Mouse (Mus musculus) 3134 (cell line): ENCODE data around the gene Olfml1.
A peak's percentile ranks its signal among the peaks of the same experiment; 100 is the strongest.

Source experiments
- DNase-seq: peaks from one replicate; pipeline ENCODE4 v3.0.0-alpha.2; 2011; ENCODE audit warnings: low spot score; ENCODE audit not compliant: insufficient read length; ENCODE audit errors: extremely low read depth

Olfml1 gene

GRCm38 (mm10) chr7:107594325-107594856 lies 27.1 kb downstream of the Olfml1 start:
- DNase-seq = no peak

- DNase-seq = peak; percentile 3
These were observed 27.7 kb downstream of the Olfml1 start, which contains the start of gene Ppfibp2 for GRCm38 (mm10) chr7:107594857-107595402. TSS of gene Ppfibp2 (plus strand) at chr7:107595207.

GRCm38 (mm10) chr7:107595426-107595825 lies 28.2 kb downstream of the Olfml1 start:
- DNase-seq = no peak

GRCm38 (mm10) chr7:107596753-107597152 lies 29.5 kb downstream of the Olfml1 start:
- no peak for DNase-seq

GRCm38 (mm10) chr7:107597956-107598355 lies 30.7 kb downstream of the Olfml1 start:
- DNase-seq = no peak

GRCm38 (mm10) chr7:107600651-107601050 lies 33.4 kb downstream of the Olfml1 start:
- no peak for DNase-seq

GRCm38 (mm10) chr7:107602505-107602904 lies 35.3 kb downstream of the Olfml1 start:
- DNase-seq = no peak

- no peak for DNase-seq
These were observed 35.7 kb downstream of the Olfml1 start for GRCm38 (mm10) chr7:107602913-107603312.

GRCm38 (mm10) chr7:107607766-107608165 lies 40.5 kb downstream of the Olfml1 start:
- no peak for DNase-seq

- DNase-seq = no peak
These were observed 42.5 kb downstream of the Olfml1 start for GRCm38 (mm10) chr7:107609622-107610255.

- DNase-seq = no peak
These were observed 43.6 kb downstream of the Olfml1 start for GRCm38 (mm10) chr7:107610880-107611279.

- DNase-seq = no peak
These were observed 51.1 kb downstream of the Olfml1 start for GRCm38 (mm10) chr7:107618028-107618992.

- DNase-seq = no peak
These were observed 52.0 kb downstream of the Olfml1 start for GRCm38 (mm10) chr7:107619225-107619624.

- DNase-seq = no peak
These were observed 52.9 kb downstream of the Olfml1 start for GRCm38 (mm10) chr7:107620137-107620536.

- no peak for DNase-seq
These were observed 57.2 kb downstream of the Olfml1 start for GRCm38 (mm10) chr7:107624432-107624831.

- no peak for DNase-seq
These were observed 57.8 kb downstream of the Olfml1 start, which contains the start of gene 5330417H12Rik for GRCm38 (mm10) chr7:107625061-107625460. TSS of gene 5330417H12Rik (minus strand) at chr7:107625161.

- no peak for DNase-seq
These were observed 58.5 kb downstream of the Olfml1 start for GRCm38 (mm10) chr7:107625781-107626180.

GRCm38 (mm10) chr7:107628383-107628782 lies 61.1 kb downstream of the Olfml1 start:
- DNase-seq = no peak

- no peak for DNase-seq
These were observed 66.0 kb downstream of the Olfml1 start for GRCm38 (mm10) chr7:107633201-107633600.

GRCm38 (mm10) chr7:107637398-107637797 lies 70.2 kb downstream of the Olfml1 start:
- no peak for DNase-seq

- DNase-seq = no peak
These were observed 70.8 kb downstream of the Olfml1 start for GRCm38 (mm10) chr7:107638026-107638425.
